In the genomic region with DNA sequence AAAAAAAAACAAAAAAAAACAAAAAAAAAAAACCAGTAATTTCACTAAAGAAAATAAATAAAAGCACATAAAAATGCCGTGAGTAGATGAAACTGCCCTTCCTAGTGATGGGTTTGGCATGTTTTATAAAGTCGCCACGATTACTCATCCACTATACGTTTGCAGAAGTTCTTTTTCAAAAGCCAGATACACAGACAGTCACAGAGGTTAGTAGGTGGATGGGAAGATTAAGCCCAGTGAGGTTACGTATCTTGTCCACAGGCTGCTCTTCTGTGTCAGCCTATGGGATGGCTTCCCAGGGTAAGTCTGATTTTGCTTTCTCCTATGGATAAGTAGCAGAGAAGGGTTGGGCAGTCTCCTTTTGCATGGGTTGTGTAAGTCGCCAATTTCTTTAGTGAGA, we compare ENCODE assay signal across 23 mouse cellular contexts.
DNase-seq lines count a peak whose midpoint lies in the region; ATAC-seq lines count a peak whose summit lies in the region.
"Had no signal": no experiment of that assay in that cellular context is flagged by ENCODE, and none has a peak within 500 bp of the region (broad histone marks: within the 10 kb centered on the region; RNA-seq: fewer than 3 reads in every experiment).

No protein-coding gene starts in this region.

- DNase-seq in limb, embryonic 10.5 days (ENCODE audit: low spot score): no peak
- DNase-seq in 3T3-L1 (ENCODE audit: low read depth, low spot score): peak; percentile 72
- DNase-seq in MEL-GATA-1-ER (ENCODE audit: extremely low read depth, low read depth): peak; percentile 68
- no peak for DNase-seq in right cerebral cortex, postnatal 25 days
- no peak for DNase-seq in left cerebral cortex, postnatal 14 days (ENCODE audit: low spot score in 2 of 2)
- no peak for DNase-seq in cerebellum, adult 9-11 months
- DNase-seq: adrenal gland, adult 2 months; adrenal gland, postnatal 10 days; adrenal gland, postnatal 36 days; cerebellum, adult 11-12 months; cerebellum, adult 2 months; cerebellum, adult 9-10 months; cerebellum, postnatal 14 days; cerebellum, postnatal 36 days; embryo, embryonic 11 days had no signal

- H3K4me2 ChIP-seq in limb, embryonic 13.5 days (replicated peaks): no peak overlapping the region
- H3K4me2 ChIP-seq: embryonic facial prominence, embryonic 13.5 days; embryonic facial prominence, embryonic 15.5 days; forebrain, embryonic 12.5 days had no signal

- peaks cover 12% of the 10 kb centered on the region for H3K4me1 ChIP-seq in limb, embryonic 13.5 days
- peaks cover 24% of the 10 kb centered on the region for H3K4me1 ChIP-seq in limb, embryonic 10.5 days
- H3K4me1 ChIP-seq: embryonic facial prominence, embryonic 13.5 days; embryonic facial prominence, embryonic 15.5 days had no signal

- H3K27me3 ChIP-seq in limb, embryonic 13.5 days: no peaks in the 10 kb centered on the region
- no peaks in the 10 kb centered on the region for H3K27me3 ChIP-seq in limb, embryonic 10.5 days (ENCODE audit: low read depth, poor library complexity, severe bottlenecking)
- H3K27me3 ChIP-seq: embryonic facial prominence, embryonic 13.5 days; embryonic facial prominence, embryonic 15.5 days; forebrain, embryonic 12.5 days had no signal

- H3K36me3 ChIP-seq in limb, embryonic 13.5 days: no peaks in the 10 kb centered on the region
- no peaks in the 10 kb centered on the region for H3K36me3 ChIP-seq in limb, embryonic 10.5 days
- H3K36me3 ChIP-seq: embryonic facial prominence, embryonic 13.5 days; embryonic facial prominence, embryonic 15.5 days; forebrain, embryonic 10.5 days; forebrain, embryonic 12.5 days had no signal

- no peak overlapping the region for H3K4me3 ChIP-seq in limb, embryonic 13.5 days
- H3K4me3 ChIP-seq in limb, embryonic 10.5 days: no peak overlapping the region
- H3K4me3 ChIP-seq: embryonic facial prominence, embryonic 13.5 days; embryonic facial prominence, embryonic 15.5 days; erythroblast, embryonic 14.5 days; forebrain, embryonic 10.5 days; forebrain, embryonic 12.5 days had no signal

- no peak overlapping the region for H3K9ac ChIP-seq in limb, embryonic 13.5 days
- H3K9ac ChIP-seq: embryonic facial prominence, embryonic 13.5 days; embryonic facial prominence, embryonic 15.5 days; forebrain, embryonic 12.5 days had no signal

- no peak for ATAC-seq in limb, embryonic 13.5 days (ENCODE audit: low FRiP score, low read depth)
- ATAC-seq: forebrain, embryonic 14.5 days; forebrain, embryonic 16.5 days had no signal

- H3K27ac ChIP-seq in limb, embryonic 13.5 days: peak overlapping the region; percentile 39; the same call in 1 of the 2 replicates
- H3K27ac ChIP-seq in limb, embryonic 10.5 days: no peak overlapping the region
- H3K27ac ChIP-seq: embryonic facial prominence, embryonic 13.5 days; embryonic facial prominence, embryonic 15.5 days; forebrain, embryonic 10.5 days; forebrain, embryonic 12.5 days had no signal

- 87% methylated on average over 6 of the region's 6 CpGs for WGBS in limb, embryonic 13.5 days
- WGBS in limb, embryonic 10.5 days: 92% methylated on average over 6 of the region's 6 CpGs

- intact Hi-C loops in left cerebral cortex, postnatal 14 days (cut with DNase I): no loop called here

- H3K9me3 ChIP-seq in limb, embryonic 13.5 days: no peaks in the 10 kb centered on the region
- H3K9me3 ChIP-seq in limb, embryonic 10.5 days (replicated peaks): no peaks in the 10 kb centered on the region
- H3K9me3 ChIP-seq: embryonic facial prominence, embryonic 13.5 days; embryonic facial prominence, embryonic 15.5 days; forebrain, embryonic 10.5 days; forebrain, embryonic 12.5 days had no signal

Comparison
In these comparisons a context has a peak if more than half of its experiments do, and no peak if none do; other contexts are left out.
1. DNase-seq: peak in 3T3-L1 (single experiment) and MEL-GATA-1-ER (single experiment); none in limb, embryonic 10.5 days (single experiment), right cerebral cortex, postnatal 25 days (single experiment), left cerebral cortex, postnatal 14 days (0 of 2) and cerebellum, adult 9-11 months (single experiment).